Mouse (Mus musculus): ENCODE results near the gene Pram1. TPM values are rescaled to one million over a fixed set of nuclear protein-coding genes. Genes with fewer than 3 reads are reported as not detected.

Gene Pram1
- polyA plus RNA-seq, 1 experiment, result 1.7 TPM

DNA sequence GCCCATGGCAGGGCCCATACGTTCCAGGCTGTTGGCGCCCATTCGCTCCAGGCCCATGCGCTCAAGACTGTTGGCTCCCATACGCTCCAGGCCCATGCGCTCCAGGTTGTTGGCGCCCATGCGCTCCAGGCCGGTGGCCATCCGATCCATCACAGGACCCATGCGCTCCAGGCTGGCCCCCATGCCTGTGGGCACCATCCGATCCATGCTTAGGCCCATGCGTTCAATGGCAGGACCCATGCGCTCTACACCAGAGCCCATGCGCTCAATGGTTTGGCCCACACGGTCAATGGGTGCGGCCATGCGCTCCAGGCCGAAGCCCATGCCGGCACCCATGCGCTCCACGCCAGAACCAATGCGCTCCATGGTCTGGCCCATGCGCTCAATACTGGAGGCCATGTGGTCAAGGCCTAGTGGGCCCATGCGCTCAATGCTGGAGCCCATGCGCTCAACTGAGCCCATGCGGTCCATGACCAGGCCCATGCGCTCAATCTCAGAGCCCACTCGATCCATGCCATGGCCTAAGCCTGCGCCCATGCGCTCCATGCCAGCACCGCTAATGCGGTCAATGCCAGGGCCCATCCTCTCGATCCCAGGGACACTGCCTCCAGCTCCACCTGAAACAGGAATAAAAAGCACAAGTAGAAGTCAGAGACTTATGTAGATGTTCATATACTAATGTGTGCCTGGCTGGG lies 12.1 kb downstream of the Pram1 start:
- 98% methylated on average over 34 of the region's 34 CpGs for WGBS
- no peak for DNase-seq (ENCODE audit: low read depth, low spot score)

DNA sequence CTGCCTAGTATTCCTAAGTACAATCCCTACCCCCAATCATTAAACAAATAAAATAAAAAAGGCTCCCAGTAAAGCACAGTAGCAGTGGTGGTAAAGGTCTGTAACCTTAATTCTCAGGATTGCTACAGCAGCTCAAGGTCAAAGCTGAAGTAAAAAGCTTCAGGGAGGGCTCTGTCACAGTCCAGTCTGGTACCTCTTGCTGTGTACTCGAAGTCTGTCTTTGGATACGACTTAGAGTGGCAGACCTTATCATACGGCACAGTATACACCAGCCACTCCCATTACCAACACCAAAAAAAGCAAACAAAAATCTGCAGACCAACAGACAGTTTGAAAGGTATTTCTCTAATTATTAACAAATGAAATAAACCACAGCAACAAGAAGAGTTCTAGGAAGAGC lies 29.0 kb downstream of the Pram1 start:
- DNase-seq (ENCODE audit: low read depth, low spot score), result no peak

DNA sequence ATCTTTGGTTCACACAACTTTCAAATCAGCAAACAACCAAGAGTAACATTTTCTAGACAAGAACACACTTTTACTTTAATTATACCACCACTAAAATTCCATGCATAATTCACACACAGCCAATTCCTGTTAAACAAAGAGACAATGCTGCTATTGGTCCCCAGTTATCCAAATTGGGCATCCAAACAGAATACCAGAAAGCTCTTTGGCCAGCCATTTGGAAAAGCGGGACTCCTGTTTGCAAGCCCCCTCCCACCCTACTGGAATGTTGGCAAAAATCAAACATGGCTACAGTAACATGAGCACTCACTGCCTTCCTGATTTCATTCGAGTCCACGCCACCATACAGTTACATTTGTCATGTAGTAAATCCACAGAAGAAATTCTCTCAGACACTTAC lies 31.8 kb downstream of the Pram1 start:
- 89% methylated on average over 3 of the region's 3 CpGs for WGBS
- DNase-seq (ENCODE audit: low read depth, low spot score), result no peak

More for the DNA sequence above, 29.0 kb downstream of the Pram1 start:
- 44% methylated on average over 3 of the region's 3 CpGs for WGBS

DNA sequence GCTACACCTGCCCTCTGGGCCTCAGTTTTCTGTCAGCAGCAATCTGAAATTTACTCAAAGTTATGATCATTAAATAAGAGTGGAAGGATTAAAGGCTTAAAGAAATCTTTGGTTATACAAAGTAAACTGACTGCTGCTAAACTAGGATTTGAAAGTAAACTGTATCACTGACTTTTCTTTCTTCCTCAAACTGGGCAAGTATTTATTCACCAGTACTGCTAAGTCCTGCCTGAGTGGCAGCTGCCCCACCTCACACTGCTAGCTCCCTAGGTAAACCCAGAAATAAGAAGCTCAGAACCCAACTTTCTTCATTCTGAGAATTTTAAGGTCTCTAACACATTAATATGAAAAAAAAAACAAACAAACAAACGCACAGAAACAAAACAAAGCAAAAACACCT lies 36.0 kb downstream of the Pram1 start:
- no peak for DNase-seq (ENCODE audit: low read depth, low spot score)
- WGBS, result 71% methylated on average over 1 of the region's 1 CpGs

DNA sequence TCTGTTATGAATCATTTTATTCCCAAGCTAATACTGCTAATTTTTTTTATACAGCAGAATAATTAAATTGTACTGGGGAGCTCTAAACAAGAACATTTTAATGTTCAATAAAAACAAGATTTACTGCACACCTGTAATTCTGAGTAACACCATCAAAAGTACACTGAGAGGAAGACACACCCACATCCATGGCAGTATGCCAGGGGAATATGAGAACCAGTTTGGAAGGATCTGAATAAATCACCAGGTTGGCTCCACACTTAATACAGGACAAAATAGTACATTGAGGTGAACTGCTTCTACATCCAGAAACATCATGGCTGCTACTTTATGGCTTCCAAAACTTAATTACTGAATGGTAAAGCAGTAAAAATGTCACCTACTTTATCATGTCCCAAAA lies 37.6 kb downstream of the Pram1 start:
- peak; percentile 84 for DNase-seq (ENCODE audit: low read depth, low spot score)

DNA sequence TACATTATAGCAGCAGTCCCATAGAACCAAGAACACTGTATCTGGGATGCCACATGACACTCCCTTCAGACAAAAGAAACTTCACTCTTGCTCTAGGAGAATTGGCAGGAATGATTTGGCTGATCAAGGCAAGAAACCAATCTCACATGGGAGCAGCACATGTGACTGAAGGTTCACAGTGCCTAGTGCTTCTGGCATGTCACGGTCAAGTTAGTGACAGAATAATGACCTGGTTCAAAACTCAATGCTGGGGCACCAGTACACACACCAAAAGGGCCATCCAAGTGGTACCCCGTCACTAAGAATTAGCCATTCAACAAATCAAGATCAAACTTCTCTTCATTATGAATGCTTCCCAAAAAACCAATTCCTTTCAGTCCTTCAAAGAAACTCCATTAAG lies 38.2 kb downstream of the Pram1 start:
- no peak for DNase-seq (ENCODE audit: low read depth, low spot score)
- WGBS, result 79% methylated on average over 2 of the region's 2 CpGs

DNA sequence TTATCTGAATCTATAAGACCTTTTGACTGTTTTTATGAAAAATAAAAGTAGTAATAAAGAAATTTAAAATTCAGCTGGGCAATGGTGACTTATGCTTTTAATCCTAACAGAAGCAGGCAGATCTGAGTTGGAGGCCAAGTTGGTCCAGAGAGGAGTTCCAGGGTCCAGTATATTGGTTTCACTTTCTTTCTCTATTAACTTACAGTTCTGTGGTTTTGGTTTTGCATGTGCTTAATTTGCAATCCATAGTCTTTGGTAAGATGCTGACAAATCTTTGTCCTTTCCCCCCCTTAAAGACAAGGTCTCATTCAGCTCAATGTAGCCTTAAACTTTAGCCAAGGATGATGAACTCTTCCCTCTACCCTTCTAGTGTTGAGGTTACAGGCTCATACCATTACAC lies 40.9 kb downstream of the Pram1 start:
- no peak for DNase-seq (ENCODE audit: low read depth, low spot score)

DNA sequence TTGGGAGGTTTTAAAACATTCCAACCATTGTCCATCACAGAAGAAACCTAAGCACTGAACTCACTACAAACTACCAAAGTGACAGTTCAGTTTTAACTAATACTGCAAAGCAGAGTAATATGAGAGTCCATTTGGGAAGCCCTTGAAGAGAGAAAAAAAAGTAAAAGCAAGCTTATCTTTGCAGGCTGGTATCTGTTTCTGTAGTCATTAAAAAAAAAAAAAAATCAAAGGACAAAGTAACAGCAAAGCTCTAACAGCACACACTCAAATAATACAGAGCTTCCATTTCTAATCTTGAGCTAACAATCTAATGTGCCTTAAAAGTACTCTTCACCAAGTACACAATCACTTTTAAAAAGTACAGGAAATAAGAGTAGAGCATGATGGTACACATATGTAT lies 43.9 kb downstream of the Pram1 start:
- no peak for DNase-seq (ENCODE audit: low read depth, low spot score)

DNA sequence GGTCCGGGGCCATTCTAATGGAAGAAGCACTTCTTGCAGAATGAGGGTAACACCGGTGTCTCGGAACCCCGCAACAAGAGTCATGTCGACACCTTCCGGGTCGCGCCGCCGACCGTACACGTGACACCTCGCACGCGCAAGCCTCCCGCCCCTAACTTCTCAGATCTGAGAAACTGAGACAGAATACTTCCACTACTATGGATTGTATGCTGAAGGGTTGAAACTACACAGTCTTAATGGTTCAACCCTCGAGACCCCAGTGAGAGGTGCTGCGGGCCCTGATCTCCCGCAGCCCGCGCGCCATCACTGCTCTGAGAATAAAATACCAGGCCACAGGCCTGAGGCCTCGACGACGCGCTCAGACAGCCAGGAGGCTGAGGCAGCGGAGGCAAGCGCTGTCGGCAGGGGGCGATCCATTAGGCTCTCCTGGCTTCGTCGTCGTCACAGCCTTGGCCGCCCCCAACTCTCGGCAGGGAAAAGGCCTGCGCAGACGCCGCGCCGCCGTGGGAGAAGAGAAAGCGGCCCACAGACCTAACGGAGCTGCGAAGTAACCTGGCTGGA lies 46.9 kb downstream of the Pram1 start:
- no peak for DNase-seq (ENCODE audit: low read depth, low spot score)

DNA sequence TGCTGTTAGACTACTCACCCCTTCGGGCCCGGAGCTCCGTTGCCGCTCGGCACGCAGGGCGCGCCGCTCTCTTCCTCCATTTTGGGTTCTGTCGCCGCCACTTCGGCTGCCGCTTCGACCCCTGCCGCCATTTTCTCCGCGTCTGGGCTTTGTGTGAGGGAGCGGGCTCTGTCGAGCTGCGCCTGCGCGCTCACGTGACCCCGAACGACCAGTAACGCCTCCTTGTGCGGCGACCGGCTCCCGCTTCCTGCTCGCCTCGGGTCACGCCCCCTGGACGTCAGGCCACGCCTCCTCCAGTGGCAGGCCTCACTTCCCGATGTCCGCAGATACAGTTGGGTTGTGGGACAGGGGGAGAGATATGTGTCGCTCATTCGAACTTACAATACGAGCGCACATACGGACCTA lies 47.4 kb downstream of the Pram1 start:
- WGBS, result under 1% methylated on average over 42 of the region's 42 CpGs
- peak; percentile 82 for DNase-seq (ENCODE audit: low read depth, low spot score)

More for the DNA sequence above, 46.9 kb downstream of the Pram1 start:
- under 1% methylated on average over 44 of the region's 44 CpGs for WGBS

DNA sequence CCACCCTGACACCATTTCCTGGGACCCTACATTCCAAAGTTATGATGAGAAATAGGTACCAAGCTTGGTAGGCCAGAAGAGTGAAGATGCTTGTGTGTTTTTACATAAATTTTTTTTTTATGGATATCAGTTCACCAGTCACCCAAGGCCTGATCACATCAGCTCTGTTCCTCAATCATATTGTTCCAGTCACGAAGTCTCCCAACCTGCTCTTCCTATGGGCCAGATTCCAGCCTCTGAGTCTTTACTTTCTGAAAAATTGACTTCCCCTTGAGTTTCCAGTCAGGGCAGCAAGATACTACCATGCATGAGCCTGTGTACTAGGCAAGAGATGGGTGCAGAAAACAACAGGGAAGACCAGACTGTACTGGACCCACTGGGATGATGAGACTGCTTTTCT lies 48.9 kb downstream of the Pram1 start, which contains the start of gene Hnrnpm:
Hnrnpm (minus strand) TSS at position 101 of the 400 bp plus-strand sequence.
- 100% methylated on average over 1 of the region's 1 CpGs for WGBS

More for the DNA sequence above, 48.9 kb downstream of the Pram1 start, which contains the start of gene Hnrnpm:
- DNase-seq (ENCODE audit: low read depth, low spot score), result no peak

Other genes starting within 250 kb of the Pram1 start
- gene Zfp101, start 243.4 kb upstream of the Pram1 start, polyA plus RNA-seq (2012; rRNA removed), result 1.1 and 2.6 TPM in 2 replicates
- 0.08 TPM in 1 of 2 replicates, not detected in the other for gene Actl9, start 205.2 kb upstream of the Pram1 start, polyA plus RNA-seq (2012; rRNA removed)
- gene Adamts10, start 113.9 kb upstream of the Pram1 start, polyA plus RNA-seq (2012; rRNA removed), result 19.8 and 30.4 TPM in 2 replicates
- gene Myo1f, start 82.3 kb upstream of the Pram1 start, polyA plus RNA-seq (2012; rRNA removed), result 5.6 and 7.8 TPM in 2 replicates
- gene Zfp414, start 9.0 kb upstream of the Pram1 start, polyA plus RNA-seq (2012; rRNA removed), result 31.2 and 31.4 TPM in 2 replicates
- gene Hnrnpm, start 48.8 kb downstream of the Pram1 start, polyA plus RNA-seq (2012; rRNA removed), result 49.2 and 52.1 TPM in 2 replicates
- 53.8 and 55.5 TPM in 2 replicates for gene March2, start 80.6 kb downstream of the Pram1 start, polyA plus RNA-seq (2012; rRNA removed)
- 268 and 292 TPM in 2 replicates for gene Rab11b, start 122.5 kb downstream of the Pram1 start, polyA plus RNA-seq (2012; rRNA removed)
- 21.9 and 75.2 TPM in 2 replicates for gene Angptl4, start 143.8 kb downstream of the Pram1 start, polyA plus RNA-seq (2012; rRNA removed)
- gene Kank3, start 172.5 kb downstream of the Pram1 start, polyA plus RNA-seq (2012; rRNA removed), result 19.7 and 22.0 TPM in 2 replicates
- 844 and 888 TPM in 2 replicates for gene Rps28, start 186.5 kb downstream of the Pram1 start, polyA plus RNA-seq (2012; rRNA removed)
- 365 and 370 TPM in 2 replicates for gene Ndufa7, start 186.5 kb downstream of the Pram1 start, polyA plus RNA-seq (2012; rRNA removed)
- gene Cd320, start 205.0 kb downstream of the Pram1 start, polyA plus RNA-seq (2012; rRNA removed), result 22.0 and 27.3 TPM in 2 replicates
- not detected in 2 replicates for gene Gm7029, start 235.8 kb downstream of the Pram1 start, polyA plus RNA-seq (2012; rRNA removed)